Mouse (Mus musculus) cerebellum, adult 2 months (tissue): ENCODE data around the gene Gal.

Experiments
- CTCF ChIP-seq: fragments of 200-500 bp; IDR thresholded peaks from 2 replicates; pipeline ENCODE4 v1.5.1; 2011; ENCODE audit warnings: low read depth, mild to moderate bottlenecking, control low read depth, low read length, moderate library complexity, borderline replicate concordance; ENCODE audit not compliant: insufficient read depth
- POLR2A ChIP-seq: fragments of 200-500 bp; IDR thresholded peaks from 2 replicates; pipeline ENCODE4 v1.6.1; 2011; ENCODE audit warnings: low read length, control low read depth, borderline replicate concordance; ENCODE audit not compliant: insufficient read depth

DNA sequence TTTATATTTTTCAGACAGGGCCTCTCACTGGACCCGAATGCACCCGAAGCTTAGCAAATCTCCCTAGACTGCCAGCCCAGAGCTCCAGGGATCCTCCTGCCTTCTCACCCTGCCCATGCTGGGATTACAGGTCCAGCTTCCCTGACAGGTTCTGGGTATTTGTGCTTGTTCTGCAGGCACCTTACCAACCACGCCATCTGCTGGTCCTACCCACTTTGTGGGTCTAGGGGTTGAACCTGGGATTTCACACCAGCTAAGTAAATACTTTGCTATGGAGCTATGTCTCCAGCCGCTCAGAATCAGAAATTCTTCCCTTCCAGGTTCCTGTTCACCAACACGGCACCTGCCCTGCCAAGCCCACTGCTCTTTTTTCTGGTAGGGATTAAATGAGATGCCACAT, 23.6 kb upstream of the Gal start:
- TF ChIP-seq CTCF (no peak; the same call in 1 of the 2 replicates), POLR2A (no peak)
